In the genomic region with DNA sequence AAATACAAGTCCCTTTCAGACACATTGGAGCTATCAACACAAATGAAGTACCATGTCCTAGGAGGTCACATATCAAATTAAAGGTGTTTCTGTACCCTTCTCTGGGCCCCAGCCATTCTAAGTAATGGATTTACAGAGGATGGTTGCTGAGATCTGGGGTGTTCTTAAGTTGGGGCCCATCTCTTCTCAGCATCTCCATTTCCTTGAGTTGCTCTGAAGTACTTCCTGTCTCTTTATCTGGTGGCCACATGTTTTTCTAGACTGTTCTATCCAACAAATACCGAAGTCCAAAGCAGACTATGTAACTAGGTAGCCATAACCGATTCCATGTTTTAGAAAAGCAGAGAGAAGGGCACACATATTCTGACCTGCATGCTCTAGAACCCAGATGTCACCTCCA, we compare ENCODE assay signal across 33 mouse cellular contexts.
DNase-seq lines count a peak whose midpoint lies in the region; ATAC-seq lines count a peak whose summit lies in the region.
"Had no signal": no experiment of that assay in that cellular context is flagged by ENCODE, and none has a peak within 500 bp of the region (broad histone marks: within the 10 kb centered on the region; RNA-seq: fewer than 3 reads in every experiment).

No protein-coding gene starts in this region.

- H3K9ac ChIP-seq in forebrain, embryonic 13.5 days = 0 out of 2 replicates have a peak overlapping the region, but pooled peaks have one; percentile 30
- no peak overlapping the region for H3K9ac ChIP-seq in forebrain, embryonic 12.5 days
- H3K9ac ChIP-seq in midbrain, embryonic 14.5 days (replicated peaks; ENCODE audit: low read length) = no peak overlapping the region
- H3K9ac ChIP-seq: heart, embryonic 13.5 days; hindbrain, embryonic 15.5 days; intestine, embryonic 15.5 days; limb, embryonic 15.5 days; liver, embryonic 13.5 days; midbrain, embryonic 15.5 days; neural tube, embryonic 12.5 days; stomach, embryonic 15.5 days had no signal

- no peak for DNase-seq in midbrain, embryonic 10.5 days (ENCODE audit: low spot score)
- no peak for DNase-seq in midbrain, embryonic 14.5 days
- no peak for DNase-seq in right cerebral cortex, postnatal 36 days (ENCODE audit: low spot score in 2 of 2)
- DNase-seq in layer of hippocampus, postnatal 25 days (ENCODE audit: extremely low spot score in 1 of 2, low spot score in 1 of 2) = no peak
- DNase-seq: adrenal gland, adult 2 months; cerebellum, adult 8-10 months; cerebellum, postnatal 25 days; gastrocnemius, postnatal 36 days; heart, adult 2 months; heart, postnatal 14 days; kidney, adult 2 months; kidney, postnatal 36 days; liver, embryonic 13.5 days; lung, adult 18-20 months; lung, postnatal 4 days; right cerebral cortex, adult 18-20 months; thymus, postnatal 14 days had no signal

- H3K9me3 ChIP-seq in forebrain, embryonic 13.5 days (replicated peaks) = peaks cover 22% of the 10 kb centered on the region
- H3K9me3 ChIP-seq in forebrain, embryonic 12.5 days = peaks cover 20% of the 10 kb centered on the region
- peaks cover 27% of the 10 kb centered on the region for H3K9me3 ChIP-seq in midbrain, embryonic 10.5 days (replicated peaks)
- H3K9me3 ChIP-seq in midbrain, embryonic 14.5 days (ENCODE audit: control insufficient read depth, low read length) = peaks cover 15% of the 10 kb centered on the region
- H3K9me3 ChIP-seq: stomach, embryonic 15.5 days had no signal

- H3K36me3 ChIP-seq in forebrain, embryonic 13.5 days (ENCODE audit: poor library complexity, severe bottlenecking) = peaks cover 26% of the 10 kb centered on the region
- peaks cover 25% of the 10 kb centered on the region for H3K36me3 ChIP-seq in forebrain, embryonic 12.5 days (replicated peaks)
- peaks cover 27% of the 10 kb centered on the region for H3K36me3 ChIP-seq in midbrain, embryonic 10.5 days
- H3K36me3 ChIP-seq in midbrain, embryonic 14.5 days (ENCODE audit: control insufficient read depth, insufficient read depth, low read length) = peaks cover 23% of the 10 kb centered on the region
- H3K36me3 ChIP-seq: liver, embryonic 13.5 days had no signal

- no peak overlapping the region for H3K4me2 ChIP-seq in forebrain, embryonic 13.5 days
- no peak overlapping the region for H3K4me2 ChIP-seq in forebrain, embryonic 12.5 days
- H3K4me2 ChIP-seq in midbrain, embryonic 14.5 days (ENCODE audit: low read length) = no peak overlapping the region
- H3K4me2 ChIP-seq: heart, embryonic 13.5 days; hindbrain, embryonic 15.5 days; intestine, embryonic 15.5 days; limb, embryonic 15.5 days; liver, embryonic 13.5 days; midbrain, embryonic 15.5 days; neural tube, embryonic 12.5 days; stomach, embryonic 15.5 days had no signal

- no peak overlapping the region for H3K4me3 ChIP-seq in forebrain, embryonic 13.5 days
- no peak overlapping the region for H3K4me3 ChIP-seq in forebrain, embryonic 12.5 days (replicated peaks)
- no peak overlapping the region for H3K4me3 ChIP-seq in midbrain, embryonic 10.5 days
- H3K4me3 ChIP-seq in midbrain, embryonic 14.5 days (replicated peaks; ENCODE audit: low read depth, low read length) = no peak overlapping the region
- H3K4me3 ChIP-seq: gastrocnemius, adult 2 months; heart, adult 2 months; heart, embryonic 13.5 days; hindbrain, embryonic 10.5 days; hindbrain, embryonic 15.5 days; intestine, embryonic 15.5 days; limb, embryonic 10.5 days; limb, embryonic 15.5 days; liver, embryonic 13.5 days; midbrain, embryonic 15.5 days; neural tube, embryonic 12.5 days; stomach, embryonic 15.5 days had no signal

- WGBS in forebrain, embryonic 13.5 days = 95% methylated on average over 2 of the region's 2 CpGs
- WGBS in forebrain, embryonic 12.5 days = 97% methylated on average over 2 of the region's 2 CpGs
- WGBS in midbrain, embryonic 10.5 days = 100% methylated on average over 2 of the region's 2 CpGs
- WGBS in midbrain, embryonic 14.5 days = 94% methylated on average over 2 of the region's 2 CpGs

- 0 out of 2 replicates have a peak overlapping the region, but pooled peaks have one; percentile 59 for H3K27ac ChIP-seq in forebrain, embryonic 13.5 days
- no peak overlapping the region for H3K27ac ChIP-seq in forebrain, embryonic 12.5 days
- 0 out of 2 replicates have a peak overlapping the region, but pooled peaks have one; percentile 25 for H3K27ac ChIP-seq in midbrain, embryonic 10.5 days (replicated peaks)
- no peak overlapping the region for H3K27ac ChIP-seq in midbrain, embryonic 14.5 days (replicated peaks; ENCODE audit: low read depth, low read length)
- H3K27ac ChIP-seq: gastrocnemius, adult 2 months; heart, adult 2 months; heart, embryonic 13.5 days; hindbrain, embryonic 15.5 days; intestine, embryonic 15.5 days; limb, embryonic 10.5 days; limb, embryonic 15.5 days; liver, embryonic 13.5 days; midbrain, embryonic 15.5 days; neural tube, embryonic 12.5 days; stomach, embryonic 15.5 days had no signal

- H3K4me1 ChIP-seq in forebrain, embryonic 13.5 days = peaks cover 55% of the 10 kb centered on the region
- H3K4me1 ChIP-seq in forebrain, embryonic 12.5 days = peaks cover 37% of the 10 kb centered on the region
- H3K4me1 ChIP-seq in midbrain, embryonic 10.5 days = peaks cover 29% of the 10 kb centered on the region
- H3K4me1 ChIP-seq in midbrain, embryonic 14.5 days (ENCODE audit: control insufficient read depth, insufficient read depth, low read length) = peaks cover 9% of the 10 kb centered on the region; the same call in 1 of the 2 replicates
- H3K4me1 ChIP-seq: liver, embryonic 13.5 days; megakaryocyte, embryonic 14.5 days; stomach, embryonic 15.5 days had no signal

- ATAC-seq in forebrain, embryonic 13.5 days = no peak
- no peak for ATAC-seq in forebrain, embryonic 12.5 days (ENCODE audit: low FRiP score)
- ATAC-seq in midbrain, embryonic 14.5 days (ENCODE audit: low FRiP score, low TSS enrichment) = no peak
- peak; percentile 23 for ATAC-seq in activated CD4-positive, CD25-positive, alpha-beta regulatory T cell, adult 4 months
- ATAC-seq: forebrain, embryonic 14.5 days; intestine, embryonic 15.5 days; lung, postnatal 0 days; midbrain, embryonic 15.5 days had no signal

- H3K27me3 ChIP-seq in forebrain, embryonic 13.5 days = no peaks in the 10 kb centered on the region
- no peaks in the 10 kb centered on the region for H3K27me3 ChIP-seq in forebrain, embryonic 12.5 days
- H3K27me3 ChIP-seq in midbrain, embryonic 10.5 days (ENCODE audit: low read depth, poor library complexity, severe bottlenecking) = no peaks in the 10 kb centered on the region
- no peaks in the 10 kb centered on the region for H3K27me3 ChIP-seq in midbrain, embryonic 14.5 days (ENCODE audit: control insufficient read depth, insufficient read depth, low read length)
- H3K27me3 ChIP-seq: heart, embryonic 13.5 days; hindbrain, embryonic 15.5 days; intestine, embryonic 15.5 days; limb, embryonic 15.5 days; liver, embryonic 13.5 days; megakaryocyte, embryonic 14.5 days; midbrain, embryonic 15.5 days; neural tube, embryonic 12.5 days; stomach, embryonic 15.5 days had no signal

Comparison
In these comparisons a context has a peak if more than half of its experiments do, and no peak if none do; other contexts are left out.
1. H3K27ac ChIP-seq: peak in forebrain, embryonic 13.5 days (single experiment) and midbrain, embryonic 10.5 days (single experiment); none in forebrain, embryonic 12.5 days (single experiment) and midbrain, embryonic 14.5 days (single experiment).